Mouse (Mus musculus): ENCODE measurements around the gene Ldlrad1. TPM values are rescaled to one million over a fixed set of nuclear protein-coding genes. Genes with fewer than 3 reads are reported as not detected.

The Ldlrad1 gene
- total RNA-seq (2014; fragmentation: Nextera tagmentation) (0.75 TPM in 1 of 2 replicates, not detected in the other), total RNA-seq (2017) (not detected in 2 replicates), polyA plus RNA-seq (2012) (not detected in 2 replicates)

- TF ChIP-seq CTCF (IDR thresholded peaks at IDR 0.05; ENCODE audit: low read depth, low read length) (no peak), POLR2AphosphoS5 (IDR thresholded peaks at IDR 0.05; ENCODE audit: insufficient replicate concordance, low read depth, low read length) (no peak), GATA2 (IDR thresholded peaks at IDR 0.05; ENCODE audit: borderline replicate concordance, low read depth, low read length) (no peak), GATA1 (IDR thresholded peaks at IDR 0.05; ENCODE audit: borderline replicate concordance, low read length) (no peak), TAL1 (conservative IDR thresholded peaks at IDR 0.05; ENCODE audit: low read depth, low read length) (no peak)
- Histone ChIP-seq H3K27me3 (ENCODE audit: insufficient read depth, low read length) (no peaks in the 10 kb centered on the region; the same call in 1 of the 2 replicates), H3K4me1 (ENCODE audit: insufficient read depth, low read depth, low read length) (peaks cover 40% of the 10 kb centered on the region), H3K4me3 (ENCODE audit: low read depth, low read length) (no peak within 1 kb of the TSS), H3K36me3 (replicated peaks) (peaks cover 60% of the 10 kb centered on the region), H3K9me3 (replicated peaks) (no peaks in the 10 kb centered on the region)
- DNase-seq (ENCODE audit: low spot score) (no peak), ATAC-seq (ENCODE audit: extremely low read depth, insufficient number of reproducible peaks, low FRiP score, poor library complexity, severe bottlenecking) (no peak)
Measured at GRCm38 (mm10) chr4:107208880-107209279, at the start of gene Ldlrad1. TSS of gene Ldlrad1 (plus strand) at chr4:107209180.

DNA sequence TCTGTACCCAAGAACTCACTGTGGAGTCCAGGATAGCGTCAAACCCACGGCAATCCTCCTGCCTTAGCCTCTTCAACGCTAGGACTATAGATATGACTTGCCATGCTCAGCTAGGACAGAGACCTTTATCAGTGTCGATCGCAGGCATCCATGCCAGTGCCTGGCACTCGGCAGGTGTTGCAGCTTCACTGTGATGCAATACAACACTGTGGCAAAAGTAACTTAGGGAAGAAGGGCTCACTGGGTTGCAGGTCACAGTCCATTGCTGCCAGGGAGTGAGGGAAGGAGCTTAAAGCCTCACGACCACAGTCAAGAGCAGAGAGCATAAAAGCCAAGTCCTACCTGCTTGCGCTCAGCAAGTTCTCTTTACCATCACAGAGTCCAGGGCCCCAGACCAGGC is 48.8 kb upstream of the Ldlrad1 start:
- Histone ChIP-seq H3K4me1 (ENCODE audit: insufficient read depth, low read depth, low read length) (peaks cover 7% of the 10 kb centered on the region; the same call in 1 of the 2 replicates), H3K4me3 (ENCODE audit: low read depth, low read length) (no peak overlapping the region), H3K9me3 (replicated peaks) (no peaks in the 10 kb centered on the region), H3K27me3 (ENCODE audit: insufficient read depth, low read length) (no peaks in the 10 kb centered on the region), H3K36me3 (replicated peaks) (peaks cover 74% of the 10 kb centered on the region)
- TF ChIP-seq POLR2AphosphoS5 (IDR thresholded peaks at IDR 0.05; ENCODE audit: insufficient replicate concordance, low read depth, low read length) = no peak
- TF ChIP-seq CTCF (IDR thresholded peaks at IDR 0.05; ENCODE audit: low read depth, low read length) = no peak
- no peak for TF ChIP-seq TAL1 (conservative IDR thresholded peaks at IDR 0.05; ENCODE audit: low read depth, low read length)
- TF ChIP-seq GATA1 (IDR thresholded peaks at IDR 0.05; ENCODE audit: borderline replicate concordance, low read length) = no peak
- no peak for TF ChIP-seq GATA2 (IDR thresholded peaks at IDR 0.05; ENCODE audit: borderline replicate concordance, low read depth, low read length)
- DNase-seq (ENCODE audit: low spot score) (no peak), ATAC-seq (ENCODE audit: extremely low read depth, insufficient number of reproducible peaks, low FRiP score, poor library complexity, severe bottlenecking) (no peak)

DNA sequence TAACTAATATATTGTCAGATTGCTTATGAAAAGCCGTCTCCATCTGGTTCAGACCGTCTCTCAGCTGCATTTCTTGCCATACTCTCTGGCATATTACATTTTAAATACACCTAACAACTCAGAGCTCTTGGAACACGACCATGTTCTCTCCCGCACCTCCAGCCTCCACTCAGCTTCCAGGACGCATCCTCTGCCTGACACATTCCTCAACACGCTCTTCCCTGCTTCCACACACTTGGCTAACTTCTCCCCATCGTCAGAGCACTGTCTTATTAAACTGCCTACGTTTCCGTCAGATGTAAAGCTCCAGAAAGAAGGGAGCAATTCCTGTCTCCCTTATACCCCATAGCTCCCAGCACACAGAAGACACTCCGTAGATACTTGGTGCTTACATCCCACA is 45.6 kb upstream of the Ldlrad1 start:
- Histone ChIP-seq H3K4me1 (ENCODE audit: insufficient read depth, low read depth, low read length) (peaks cover 27% of the 10 kb centered on the region), H3K4me3 (ENCODE audit: low read depth, low read length) (no peak overlapping the region), H3K9me3 (replicated peaks) (no peaks in the 10 kb centered on the region), H3K27me3 (ENCODE audit: insufficient read depth, low read length) (no peaks in the 10 kb centered on the region), H3K36me3 (replicated peaks) (peaks cover 70% of the 10 kb centered on the region)
- DNase-seq (ENCODE audit: low spot score) (no peak), ATAC-seq (ENCODE audit: extremely low read depth, insufficient number of reproducible peaks, low FRiP score, poor library complexity, severe bottlenecking) (no peak)
- TF ChIP-seq TAL1 (conservative IDR thresholded peaks at IDR 0.05; ENCODE audit: low read depth, low read length) = no peak
- TF ChIP-seq GATA2 (IDR thresholded peaks at IDR 0.05; ENCODE audit: borderline replicate concordance, low read depth, low read length) = no peak

DNA sequence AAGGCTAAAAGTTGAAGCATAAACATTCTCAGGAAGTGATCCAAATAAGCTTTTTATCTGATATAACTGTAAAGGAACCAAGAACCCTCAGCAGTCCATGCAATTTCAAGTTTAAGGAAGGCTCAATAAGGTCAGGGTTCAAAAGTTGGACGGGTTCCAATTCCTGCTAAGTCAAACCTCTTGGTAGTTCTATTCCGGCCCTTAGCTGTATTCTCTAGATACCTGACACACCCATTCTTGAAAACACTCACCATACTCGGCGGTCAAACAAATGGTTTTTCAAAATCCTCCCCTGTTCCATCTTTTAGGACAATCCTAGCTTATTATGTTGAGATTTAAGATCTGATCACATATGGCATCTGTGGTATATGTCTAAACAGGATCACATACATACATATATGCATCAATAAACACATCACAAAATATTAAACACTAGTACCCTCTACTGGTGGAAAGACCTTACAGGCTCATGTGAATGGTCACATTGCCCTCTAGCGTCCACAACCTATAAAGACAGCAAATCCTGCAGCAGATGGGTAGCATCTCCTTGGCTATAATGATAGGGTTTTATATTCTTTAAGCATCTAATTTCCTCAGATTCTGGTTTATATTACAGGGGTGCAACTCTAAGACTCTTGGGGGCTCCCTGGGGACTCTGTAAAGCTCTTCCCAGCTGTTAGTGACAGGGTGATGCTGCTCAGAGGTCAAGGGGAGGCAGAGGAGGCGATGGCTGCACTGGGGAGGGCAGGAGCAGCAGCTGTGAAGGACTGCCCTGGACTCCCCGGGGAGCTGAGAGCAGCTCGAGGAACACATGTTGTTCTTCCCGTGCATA is 45.0 kb upstream of the Ldlrad1 start:
- ATAC-seq (ENCODE audit: extremely low read depth, insufficient number of reproducible peaks, low FRiP score, poor library complexity, severe bottlenecking) = no peak
- Histone ChIP-seq H3K9me3 (replicated peaks) (no peaks in the 10 kb centered on the region), H3K27me3 (ENCODE audit: insufficient read depth, low read length) (no peaks in the 10 kb centered on the region), H3K4me1 (ENCODE audit: insufficient read depth, low read depth, low read length) (peaks cover 27% of the 10 kb centered on the region), H3K36me3 (replicated peaks) (peaks cover 73% of the 10 kb centered on the region), H3K4me3 (ENCODE audit: low read depth, low read length) (no peak overlapping the region)
- TF ChIP-seq CTCF (IDR thresholded peaks at IDR 0.05; ENCODE audit: low read depth, low read length) (peak; percentile 90), TAL1 (conservative IDR thresholded peaks at IDR 0.05; ENCODE audit: low read depth, low read length) (no peak)
- peak; percentile 52 for DNase-seq (ENCODE audit: low spot score)

GRCm38 (mm10) chr4:107166700-107167099 is 42.3 kb upstream of the Ldlrad1 start:
- TF ChIP-seq TAL1 (conservative IDR thresholded peaks at IDR 0.05; ENCODE audit: low read depth, low read length) (peak; percentile 70), GATA2 (IDR thresholded peaks at IDR 0.05; ENCODE audit: borderline replicate concordance, low read depth, low read length) (no peak), POLR2AphosphoS5 (IDR thresholded peaks at IDR 0.05; ENCODE audit: insufficient replicate concordance, low read depth, low read length) (no peak), GATA1 (IDR thresholded peaks at IDR 0.05; ENCODE audit: borderline replicate concordance, low read length) (no peak), CTCF (IDR thresholded peaks at IDR 0.05; ENCODE audit: low read depth, low read length) (no peak)
- H3K36me3 ChIP-seq (replicated peaks) = peaks cover 69% of the 10 kb centered on the region
- H3K4me1 ChIP-seq (ENCODE audit: insufficient read depth, low read depth, low read length) = peaks cover 31% of the 10 kb centered on the region
- no peak overlapping the region for H3K4me3 ChIP-seq (ENCODE audit: low read depth, low read length)
- H3K27me3 ChIP-seq (ENCODE audit: insufficient read depth, low read length) = no peaks in the 10 kb centered on the region
- ATAC-seq (ENCODE audit: extremely low read depth, insufficient number of reproducible peaks, low FRiP score, poor library complexity, severe bottlenecking) = no peak
- DNase-seq (ENCODE audit: low spot score) = peak; percentile 14
- no peaks in the 10 kb centered on the region for H3K9me3 ChIP-seq (replicated peaks)

DNA sequence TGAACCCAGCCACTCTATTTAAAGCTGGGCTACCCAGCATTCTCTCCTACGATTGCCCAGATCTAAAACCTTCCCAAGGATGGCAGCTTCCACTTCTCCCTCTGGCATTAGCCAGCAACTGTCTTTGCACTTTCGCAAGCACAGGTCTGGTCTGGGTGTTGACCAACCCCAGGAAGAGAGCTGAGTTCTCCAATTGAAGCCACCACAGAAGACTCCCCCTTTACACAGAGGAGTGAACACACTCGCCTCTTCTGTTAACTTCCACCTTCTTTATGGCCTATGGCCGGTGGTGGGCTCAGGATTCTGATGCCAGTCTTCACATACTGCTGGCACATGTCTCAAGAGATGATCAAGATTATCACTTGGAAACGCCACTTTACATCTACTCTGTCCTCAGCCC is 41.2 kb upstream of the Ldlrad1 start:
- DNase-seq (ENCODE audit: low spot score) (no peak), ATAC-seq (ENCODE audit: extremely low read depth, insufficient number of reproducible peaks, low FRiP score, poor library complexity, severe bottlenecking) (no peak)
- Histone ChIP-seq H3K4me3 (ENCODE audit: low read depth, low read length) (no peak overlapping the region), H3K4me1 (ENCODE audit: insufficient read depth, low read depth, low read length) (peaks cover 40% of the 10 kb centered on the region), H3K9me3 (replicated peaks) (no peaks in the 10 kb centered on the region), H3K36me3 (replicated peaks) (peaks cover 74% of the 10 kb centered on the region), H3K27me3 (ENCODE audit: insufficient read depth, low read length) (no peaks in the 10 kb centered on the region)
- TF ChIP-seq GATA1 (IDR thresholded peaks at IDR 0.05; ENCODE audit: borderline replicate concordance, low read length) (no peak), CTCF (IDR thresholded peaks at IDR 0.05; ENCODE audit: low read depth, low read length) (no peak), POLR2AphosphoS5 (IDR thresholded peaks at IDR 0.05; ENCODE audit: insufficient replicate concordance, low read depth, low read length) (no peak), TAL1 (conservative IDR thresholded peaks at IDR 0.05; ENCODE audit: low read depth, low read length) (no peak)

Measured in G1E (cell line).